Mouse (Mus musculus) forebrain, postnatal 0 days (tissue): ENCODE data around the gene Fmo5. TPM values are rescaled to one million over a fixed set of nuclear protein-coding genes. Genes with fewer than 3 reads are reported as not detected.

Experiments
- ATAC-seq: fragments of 200-750 bp; cut with Nextera tagmentation; 2 replicates; pipeline ENCODE4 v1.8.0; 2017; ENCODE audit warnings: mild to moderate bottlenecking, moderate library complexity
- DNase-seq: peaks from one replicate; pipeline ENCODE4 v3.0.0-alpha.2; 2015
- H3K27ac ChIP-seq: fragments of 300-500 bp; sonication (generic); 2 replicates; pipeline ENCODE4 v1.5.1; 2014; ENCODE audit warnings: low read depth, mild to moderate bottlenecking, antibody characterized with exemption, low read length, moderate library complexity, mixed read lengths
- H3K27me3 ChIP-seq: fragments of 300-500 bp; sonication (generic); 2 replicates; pipeline ENCODE4 v1.6.1; 2014; ENCODE audit warnings: mild to moderate bottlenecking, low read length, mixed read lengths; ENCODE audit not compliant: insufficient read depth
- H3K36me3 ChIP-seq: fragments of 300-500 bp; sonication (generic); 2 replicates; pipeline ENCODE4 v1.6.1; 2014; ENCODE audit warnings: mild to moderate bottlenecking, moderate library complexity; ENCODE audit not compliant: insufficient read depth
- H3K4me1 ChIP-seq: fragments of 300-500 bp; sonication (generic); 2 replicates; pipeline ENCODE4 v1.6.1; 2014; ENCODE audit warnings: antibody characterized with exemption; ENCODE audit not compliant: insufficient read depth
- H3K4me2 ChIP-seq: fragments of 300-500 bp; sonication (generic); 2 replicates; pipeline ENCODE4 v1.6.1; 2014; ENCODE audit warnings: low read depth, mild to moderate bottlenecking, moderate library complexity
- H3K4me3 ChIP-seq: fragments of 300-500 bp; sonication (generic); 2 replicates; pipeline ENCODE4 v1.5.1; 2014; ENCODE audit warnings: low read depth, low read length, mixed read lengths
- H3K9ac ChIP-seq: fragments of 300-500 bp; sonication (generic); 2 replicates; pipeline ENCODE4 v1.6.1; 2014; ENCODE audit warnings: mild to moderate bottlenecking
- H3K9me3 ChIP-seq: fragments of 300-500 bp; sonication (generic); 2 replicates; pipeline ENCODE4 v1.6.1; 2016; ENCODE audit warnings: low read length
- CTCF ChIP-seq: sonication (generic); IDR thresholded peaks from 2 replicates; pipeline ENCODE4 v1.5.1; 2016; ENCODE audit warnings: antibody characterized with exemption, control low read depth, low read depth
- WGBS: fragments of 180-500 bp; shearing (Covaris S2); extraction: QIAGEN DNeasy Blood & Tissue Kit; methylation state at CpG from one replicate; pipeline ENCODE4 v1.1.7; 2014; 5-methylcytosine and 5-hydroxymethylcytosine counted together
- polyA plus RNA-seq: library from polyadenylated mRNA; unstranded; fragments of >200 nt; fragmentation: Nextera tagmentation; extraction: Ambion mirVana; gene quantifications from 2 replicates; pipeline ENCODE4 v1.2.1, GENCODE M21; 2015
- total RNA-seq: library from RNA; depleted of rRNA; stranded (reverse); fragments of >200 nt; gene quantifications from 2 replicates; pipeline ENCODE4 v1.2.3, GENCODE M21; 2014

The Fmo5 gene
- total and polyA plus RNA-seq, 2 experiments from 2014 or later: 0.76 to 1.2 TPM

GRCm38 (mm10) chr3:97631258-97631860 is 2.8 kb downstream of the Fmo5 start:
- DNase-seq (no peak), ATAC-seq (no peak)
- H3K9me3 ChIP-seq: no peaks in the 10 kb centered on the region
- 89% methylated on average over 8 of the region's 8 CpGs for WGBS
- H3K9ac ChIP-seq: no peak overlapping the region
- H3K4me1 ChIP-seq: no peaks in the 10 kb centered on the region
- H3K4me3 ChIP-seq: no peak overlapping the region
- H3K27ac ChIP-seq: no peak overlapping the region
- no peak for TF ChIP-seq CTCF
- H3K4me2 ChIP-seq: no peak overlapping the region
- H3K27me3 ChIP-seq: no peaks in the 10 kb centered on the region
- no peaks in the 10 kb centered on the region for H3K36me3 ChIP-seq

- no peaks in the 10 kb centered on the region for H3K9me3 ChIP-seq
- ATAC-seq (no peak), DNase-seq (no peak)
- H3K36me3 ChIP-seq: no peaks in the 10 kb centered on the region
- no peaks in the 10 kb centered on the region for H3K4me1 ChIP-seq
- H3K4me2 ChIP-seq: no peak overlapping the region
- 83% methylated on average over 4 of the region's 4 CpGs for WGBS
- H3K4me3 ChIP-seq: no peak overlapping the region
- H3K27ac ChIP-seq: no peak overlapping the region
- H3K27me3 ChIP-seq: no peaks in the 10 kb centered on the region
- no peak overlapping the region for H3K9ac ChIP-seq
- no peak for TF ChIP-seq CTCF
These were observed 4.9 kb downstream of the Fmo5 start for GRCm38 (mm10) chr3:97633456-97633855.

GRCm38 (mm10) chr3:97634288-97634761 is 5.7 kb downstream of the Fmo5 start:
- H3K36me3 ChIP-seq: no peaks in the 10 kb centered on the region
- no peak overlapping the region for H3K27ac ChIP-seq
- DNase-seq (no peak), ATAC-seq (no peak)
- H3K4me2 ChIP-seq: no peak overlapping the region
- no peaks in the 10 kb centered on the region for H3K9me3 ChIP-seq
- WGBS: 76% methylated on average over 3 of the region's 3 CpGs
- no peak overlapping the region for H3K9ac ChIP-seq
- TF ChIP-seq CTCF: no peak
- no peaks in the 10 kb centered on the region for H3K27me3 ChIP-seq
- H3K4me1 ChIP-seq: no peaks in the 10 kb centered on the region
- H3K4me3 ChIP-seq: no peak overlapping the region

GRCm38 (mm10) chr3:97641396-97641795 is 12.8 kb downstream of the Fmo5 start:
- no peaks in the 10 kb centered on the region for H3K4me1 ChIP-seq
- H3K36me3 ChIP-seq: no peaks in the 10 kb centered on the region
- no peak for DNase-seq
- H3K4me3 ChIP-seq: no peak overlapping the region
- no peak for TF ChIP-seq CTCF
- H3K9me3 ChIP-seq: no peaks in the 10 kb centered on the region
- no peak overlapping the region for H3K9ac ChIP-seq
- ATAC-seq: no peak
- 88% methylated on average over 4 of the region's 4 CpGs for WGBS
- H3K4me2 ChIP-seq: no peak overlapping the region
- no peaks in the 10 kb centered on the region for H3K27me3 ChIP-seq
- no peak overlapping the region for H3K27ac ChIP-seq

GRCm38 (mm10) chr3:97642001-97642400 is 13.4 kb downstream of the Fmo5 start:
- no peak overlapping the region for H3K4me3 ChIP-seq
- H3K9ac ChIP-seq: no peak overlapping the region
- H3K9me3 ChIP-seq: no peaks in the 10 kb centered on the region
- no peak overlapping the region for H3K27ac ChIP-seq
- no peaks in the 10 kb centered on the region for H3K27me3 ChIP-seq
- TF ChIP-seq CTCF: no peak
- DNase-seq (no peak), ATAC-seq (no peak)
- H3K4me2 ChIP-seq: no peak overlapping the region
- H3K36me3 ChIP-seq: no peaks in the 10 kb centered on the region
- no peaks in the 10 kb centered on the region for H3K4me1 ChIP-seq
- 89% methylated on average over 9 of the region's 9 CpGs for WGBS

- no peaks in the 10 kb centered on the region for H3K36me3 ChIP-seq
These were observed 19.9 kb downstream of the Fmo5 start for GRCm38 (mm10) chr3:97648518-97648917.

GRCm38 (mm10) chr3:97649022-97649421 is 20.4 kb downstream of the Fmo5 start:
- Histone ChIP-seq H3K4me3 (no peak overlapping the region), H3K9me3 (no peaks in the 10 kb centered on the region), H3K27me3 (no peaks in the 10 kb centered on the region), H3K36me3 (no peaks in the 10 kb centered on the region), H3K9ac (no peak overlapping the region), H3K27ac (no peak overlapping the region), H3K4me1 (no peaks in the 10 kb centered on the region), H3K4me2 (no peak overlapping the region)
- TF ChIP-seq CTCF: no peak
- 86% methylated on average over 3 of the region's 3 CpGs for WGBS
- ATAC-seq (no peak), DNase-seq (no peak)

More at GRCm38 (mm10) chr3:97648518-97648917, 19.9 kb downstream of the Fmo5 start:
- DNase-seq (no peak), ATAC-seq (no peak)
- Histone ChIP-seq H3K9me3 (no peaks in the 10 kb centered on the region), H3K4me1 (no peaks in the 10 kb centered on the region), H3K4me2 (no peak overlapping the region), H3K27ac (no peak overlapping the region), H3K27me3 (no peaks in the 10 kb centered on the region), H3K9ac (no peak overlapping the region), H3K4me3 (no peak overlapping the region)
- 42% methylated on average over 1 of the region's 1 CpGs for WGBS
- no peak for TF ChIP-seq CTCF
